Mouse (Mus musculus): ENCODE measurements around the gene Rac2.

DNA sequence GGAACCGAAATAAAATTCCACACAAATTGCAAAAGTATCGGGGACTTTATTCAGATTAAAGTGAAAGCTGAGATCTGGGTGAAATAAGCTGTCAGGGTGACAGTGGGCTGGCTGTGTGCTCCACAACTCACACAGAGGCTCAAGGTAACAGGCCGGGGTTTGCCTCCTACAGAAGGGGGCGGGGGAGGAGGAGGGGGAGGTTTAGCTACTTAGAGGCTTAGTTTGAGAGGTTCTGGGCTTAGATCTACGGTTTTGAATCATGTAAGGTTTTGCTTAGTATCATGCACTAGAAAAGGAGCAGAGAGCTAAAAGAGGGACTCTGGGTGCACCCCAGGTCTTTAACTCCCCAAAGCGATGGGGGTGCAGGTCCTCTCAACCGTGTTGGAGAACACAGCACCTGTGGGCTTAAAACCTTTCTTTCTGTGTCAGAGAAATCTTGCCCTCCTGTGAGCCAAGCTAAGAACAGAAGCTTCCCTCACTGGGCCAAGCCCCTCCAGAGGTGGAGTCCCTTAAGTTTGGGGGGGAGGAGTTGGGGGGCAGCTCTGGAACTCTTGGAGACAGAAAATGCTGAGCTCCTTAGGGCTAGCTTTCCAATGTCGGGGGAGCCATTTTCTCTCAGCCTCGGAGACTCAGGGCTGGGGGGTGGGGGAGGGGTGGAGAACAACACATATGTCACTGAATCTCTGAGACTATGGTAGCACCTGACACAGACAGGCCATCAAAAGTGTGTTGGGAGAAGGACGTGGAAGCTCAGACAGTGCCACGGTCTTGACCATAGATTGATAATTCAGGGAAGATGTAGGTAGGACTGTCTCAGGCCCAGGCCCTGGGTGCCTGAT is 13.2 kb downstream of the Rac2 start:
- TF ChIP-seq CTCF (IDR thresholded peaks at IDR 0.05; ENCODE audit: control insufficient read depth, insufficient read depth, low read length) (no peak), POLR2A (IDR thresholded peaks at IDR 0.05; ENCODE audit: borderline replicate concordance, control insufficient read depth, low read depth, low read length) (no peak)

Data from bone marrow, adult 2 months (tissue).